Mouse (Mus musculus): ENCODE data around the gene Frmd6.

The Frmd6 gene

GRCm38 (mm10) chr12:70824729-70825650, at the start of gene Frmd6:
TSS of gene Frmd6 (plus strand) at chr12:70825514.
- peak; percentile 93 for DNase-seq (ENCODE audit: low spot score)

- no peak for DNase-seq (ENCODE audit: low spot score)
These were observed 49.7 kb upstream of the Frmd6 start for GRCm38 (mm10) chr12:70775609-70776008.

DNA sequence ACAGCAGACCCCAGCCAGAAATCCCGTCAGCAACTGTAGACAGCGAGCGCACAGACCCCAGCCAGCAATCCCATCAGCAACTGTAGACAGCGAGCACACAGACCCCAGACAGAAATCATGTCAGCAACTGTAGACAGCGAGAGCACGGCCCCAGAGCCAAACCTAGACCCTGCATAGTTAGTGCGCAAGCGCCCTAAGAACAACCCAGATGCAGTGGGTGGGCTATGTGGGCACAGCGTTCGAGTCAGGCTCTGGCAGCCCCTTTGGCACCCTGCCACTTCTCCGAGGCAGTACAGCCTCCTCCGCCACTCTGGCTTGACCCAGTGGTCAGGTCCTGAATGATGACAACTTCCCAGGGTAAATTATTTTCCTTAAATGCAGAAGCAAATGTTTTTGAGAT, 48.6 kb upstream of the Frmd6 start:
- DNase-seq (ENCODE audit: low spot score): no peak

GRCm38 (mm10) chr12:70777466-70777865, 47.8 kb upstream of the Frmd6 start:
- no peak for DNase-seq (ENCODE audit: low spot score)

DNA sequence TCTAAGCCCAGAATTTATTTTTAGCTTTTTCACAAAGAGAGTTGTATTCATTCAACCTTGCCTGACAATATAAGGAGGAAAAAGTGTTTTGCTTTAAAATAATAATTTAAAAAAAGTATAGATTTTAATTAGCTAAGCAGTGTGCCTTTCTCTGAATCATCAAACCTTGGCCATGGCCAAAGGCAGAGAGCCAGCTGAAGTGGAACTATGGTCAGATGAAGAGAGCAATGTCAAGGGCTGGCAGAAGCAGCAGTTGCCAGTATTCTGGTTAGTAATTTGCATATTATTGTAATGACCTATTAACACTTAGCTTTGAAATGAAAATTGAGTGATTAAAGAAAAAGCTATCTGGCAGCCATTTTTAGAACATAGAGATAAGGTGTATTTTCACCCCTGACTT, 47.4 kb upstream of the Frmd6 start:
- DNase-seq (ENCODE audit: low spot score): no peak

DNA sequence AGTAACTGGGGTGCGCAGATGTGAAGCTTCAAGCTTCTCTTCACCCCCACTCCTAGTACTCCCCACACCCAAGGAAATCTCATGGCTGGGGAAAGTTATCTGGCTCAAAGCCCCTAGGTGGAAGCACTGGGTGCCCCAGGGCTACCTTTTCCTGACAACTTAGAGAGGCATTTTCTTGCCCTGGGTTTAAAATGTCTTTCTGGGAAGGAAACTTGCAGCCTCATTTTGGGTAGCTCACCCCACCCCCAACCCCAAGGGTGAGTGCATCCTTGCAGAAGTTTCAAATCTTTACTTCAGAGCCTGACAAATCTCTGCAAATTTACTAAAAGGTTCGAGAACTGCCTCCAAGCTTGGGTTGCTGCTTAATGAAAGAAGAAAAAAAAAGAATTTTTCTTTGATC, 47.0 kb upstream of the Frmd6 start:
- no peak for DNase-seq (ENCODE audit: low spot score)

- no peak for DNase-seq (ENCODE audit: low spot score)
These were observed 46.6 kb upstream of the Frmd6 start for GRCm38 (mm10) chr12:70778724-70779123.

- no peak for DNase-seq (ENCODE audit: low spot score)
These were observed 42.3 kb upstream of the Frmd6 start for GRCm38 (mm10) chr12:70783049-70783448.

- no peak for DNase-seq (ENCODE audit: low spot score)
These were observed 41.7 kb upstream of the Frmd6 start for GRCm38 (mm10) chr12:70783475-70784239.

- DNase-seq (ENCODE audit: low spot score): no peak
These were observed 41.0 kb upstream of the Frmd6 start for GRCm38 (mm10) chr12:70784240-70784705.

DNA sequence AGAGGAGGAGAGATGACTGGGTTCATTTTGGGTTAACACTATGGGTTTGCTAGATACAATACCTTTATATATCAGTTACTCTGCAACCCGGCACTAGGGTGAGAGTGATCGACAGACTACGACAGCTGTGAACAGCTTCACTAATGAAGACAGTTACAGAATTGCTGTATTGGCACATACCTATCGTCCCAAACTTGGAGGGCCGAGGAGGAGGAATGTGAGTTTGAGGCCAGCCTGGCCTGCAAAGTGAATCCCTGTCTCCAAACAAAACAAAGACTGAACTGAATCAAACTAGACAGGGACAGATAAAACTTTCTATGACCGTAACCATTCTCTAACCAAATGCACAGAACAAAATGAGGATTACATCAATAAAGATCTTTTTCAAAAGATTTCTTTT, 36.0 kb upstream of the Frmd6 start:
- no peak for DNase-seq (ENCODE audit: low spot score)

DNA sequence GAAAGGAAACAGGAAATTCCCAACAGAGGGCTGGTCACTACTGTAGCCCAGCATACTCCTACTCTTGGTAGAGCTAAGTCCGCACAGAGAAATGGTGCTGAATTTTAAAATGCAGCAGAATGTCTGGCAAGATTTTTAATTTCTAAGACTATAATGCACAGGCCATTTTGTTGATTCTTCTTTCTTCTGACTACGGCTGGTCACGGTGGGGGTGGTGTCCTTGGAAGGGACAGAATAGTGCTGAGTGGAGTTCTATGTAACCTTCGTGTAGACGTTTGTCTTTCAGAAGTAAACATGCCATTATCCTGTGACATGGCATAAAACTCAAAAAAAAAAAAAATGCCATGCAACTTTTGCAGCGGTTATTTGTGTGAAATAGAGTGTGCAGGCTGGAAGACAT, 32.0 kb upstream of the Frmd6 start:
- DNase-seq (ENCODE audit: low spot score): no peak

DNA sequence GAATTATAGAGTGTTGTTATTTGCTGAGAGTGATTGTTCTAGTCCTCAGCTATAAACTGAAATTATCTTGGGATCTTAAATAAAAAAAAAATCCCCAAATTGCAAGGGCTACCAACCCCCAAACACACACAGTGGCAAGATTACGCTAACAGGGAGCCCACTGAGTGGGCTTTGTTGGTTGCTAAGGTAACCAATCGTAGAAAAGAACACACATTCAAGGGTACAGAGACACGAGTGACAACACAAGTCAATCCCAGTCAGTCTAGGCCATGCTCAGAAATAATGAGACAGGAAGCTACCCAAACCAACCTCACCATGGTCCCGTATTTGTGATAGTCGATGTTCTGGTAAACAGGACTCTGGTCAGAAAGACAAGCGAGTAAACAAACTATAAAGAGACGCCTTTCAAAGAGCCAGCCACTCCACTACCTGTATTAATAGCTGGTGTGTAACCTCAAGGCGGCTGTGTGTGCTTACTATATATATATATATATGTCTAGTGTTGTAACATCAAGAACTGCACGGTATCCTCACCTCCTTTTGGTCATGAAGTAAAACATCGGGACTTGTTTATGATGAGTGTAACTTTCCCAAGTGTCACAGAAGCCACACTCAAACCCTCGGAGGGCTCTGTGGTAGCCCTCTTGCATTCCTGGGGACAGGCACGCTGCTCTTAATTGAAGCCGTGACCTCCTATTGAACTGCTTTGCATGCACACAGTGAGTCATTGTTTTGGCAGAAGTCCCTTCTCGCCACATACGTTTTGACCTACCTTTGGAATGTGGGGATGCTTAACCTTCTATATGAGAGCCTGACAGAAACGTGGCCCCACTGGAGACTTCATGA, 30.5 kb upstream of the Frmd6 start:
- no peak for DNase-seq (ENCODE audit: low spot score)

DNA sequence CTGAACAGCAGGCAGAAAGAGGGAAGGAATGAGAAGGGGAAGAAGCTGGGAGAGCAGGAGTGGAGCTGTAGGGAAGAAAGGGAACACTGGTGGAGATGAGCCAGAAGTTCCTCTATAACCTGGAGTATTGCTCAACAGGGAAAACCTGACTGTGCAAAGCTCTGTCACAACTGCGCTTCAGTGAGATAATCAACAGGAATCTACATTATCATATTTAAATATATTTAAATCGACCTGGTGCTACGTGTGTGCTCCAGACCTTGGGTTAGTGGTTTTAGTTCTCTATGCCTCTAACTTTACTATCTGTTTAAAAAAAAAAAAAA, 30.0 kb upstream of the Frmd6 start:
- DNase-seq (ENCODE audit: low spot score): no peak

- DNase-seq (ENCODE audit: low spot score): no peak
These were observed 26.8 kb upstream of the Frmd6 start for GRCm38 (mm10) chr12:70798496-70798895.

- no peak for DNase-seq (ENCODE audit: low spot score)
These were observed 25.9 kb upstream of the Frmd6 start for GRCm38 (mm10) chr12:70799231-70800002.

DNA sequence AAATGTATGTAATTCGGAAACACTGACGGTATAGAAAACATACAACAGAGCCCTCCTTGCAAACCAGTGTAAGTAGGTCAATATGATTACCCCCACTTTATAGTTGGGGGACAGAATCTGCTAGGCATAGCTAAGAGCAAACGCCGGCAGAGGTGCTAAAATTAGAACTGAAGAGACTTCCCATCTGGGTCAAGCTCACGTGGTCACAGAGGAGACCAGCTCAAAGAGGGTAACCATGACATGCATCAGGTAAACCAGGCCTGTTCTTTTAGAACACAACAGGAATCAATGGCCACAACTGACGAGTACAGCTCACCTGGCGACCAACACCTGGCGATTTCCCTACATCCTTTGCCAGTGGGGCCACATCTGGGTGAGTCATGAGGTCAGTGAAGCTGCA, 25.2 kb upstream of the Frmd6 start:
- DNase-seq (ENCODE audit: low spot score): no peak

GRCm38 (mm10) chr12:70801361-70801760, 24.0 kb upstream of the Frmd6 start:
- no peak for DNase-seq (ENCODE audit: low spot score)

GRCm38 (mm10) chr12:70803494-70803893, 21.8 kb upstream of the Frmd6 start:
- DNase-seq (ENCODE audit: low spot score): no peak

DNA sequence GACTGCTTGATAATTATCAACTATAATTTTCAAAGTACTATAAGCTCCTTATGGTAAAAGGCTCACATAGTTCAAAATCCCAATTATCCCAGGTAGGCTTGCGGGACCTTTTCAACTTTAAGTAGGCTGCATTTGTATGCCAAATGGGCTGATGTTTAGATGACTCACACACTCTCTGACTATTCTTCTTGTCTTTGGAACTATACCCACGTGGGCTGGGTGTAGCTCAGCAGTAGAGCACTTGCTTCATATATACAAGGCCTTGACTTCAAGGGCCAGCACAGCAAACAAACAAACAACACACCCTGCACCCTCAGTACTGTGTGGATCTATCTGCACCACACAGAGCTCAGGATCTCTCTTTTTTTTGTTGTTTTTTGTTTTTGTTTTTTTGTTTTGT, 20.3 kb upstream of the Frmd6 start:
- no peak for DNase-seq (ENCODE audit: low spot score)

- DNase-seq (ENCODE audit: low spot score): no peak
These were observed 17.8 kb upstream of the Frmd6 start for GRCm38 (mm10) chr12:70807543-70807942.

- DNase-seq (ENCODE audit: low spot score): no peak
These were observed 17.3 kb upstream of the Frmd6 start for GRCm38 (mm10) chr12:70807975-70808374.

All from T-cell, adult 2 months (primary cell).